Comparison of ENCODE assay signal across 15 mouse cellular contexts in genomic region chr8:19698722-19699121, GRCm38 (mm10). TPM values are rescaled to one million over a fixed set of nuclear protein-coding genes. Genes with fewer than 3 reads are reported as not detected.
DNase-seq lines count a peak whose midpoint lies in the region; TF ChIP-seq lines count a peak whose summit lies in the region.
"Not testable (repeated sequence)": the region's sequence is repeated elsewhere in the genome, so short reads cannot be mapped to it uniquely, and the experiment has no call there.
"Had no signal": no experiment of that assay in that cellular context is flagged by ENCODE, and none has a peak within 500 bp of the region (broad histone marks: within the 10 kb centered on the region; RNA-seq: fewer than 3 reads in every experiment).

No protein-coding gene starts in this region.

- not testable (repeated sequence) for H3K4me1 ChIP-seq in ES-Bruce4 (ENCODE audit: control insufficient read depth, insufficient read depth, low read length); heart, adult 2 months (ENCODE audit: control insufficient read depth, insufficient read depth, low read length); lung, adult 2 months (ENCODE audit: control insufficient read depth, insufficient read depth, low read length)

- H3K9me3 ChIP-seq in ES-Bruce4 (replicated peaks; ENCODE audit: control insufficient read depth, insufficient read depth, low read length, poor library complexity, severe bottlenecking) = not testable (repeated sequence)

- not testable (repeated sequence) for H3K9ac ChIP-seq in ES-Bruce4 (ENCODE audit: low read depth, poor library complexity, severe bottlenecking); heart, adult 2 months (ENCODE audit: low read depth, low read length)

- not testable (repeated sequence) for TF ChIP-seq CTCF in ES-Bruce4 (IDR thresholded peaks at IDR 0.05; ENCODE audit: low read depth, low read length); heart, adult 2 months (IDR thresholded peaks at IDR 0.05); layer of hippocampus, adult 2 months (conservative IDR thresholded peaks at IDR 0.05); lung, adult 2 months (IDR thresholded peaks at IDR 0.05; ENCODE audit: insufficient read depth, low read length)

- 72% methylated on average over 4 of the region's 4 CpGs for WGBS in heart, adult 2 months
- WGBS in lung, adult 2 months = 69% methylated on average over 4 of the region's 4 CpGs

- 0 out of 2 replicates have a peak, but pooled peaks have one; percentile 36 for TF ChIP-seq EP300 in ES-Bruce4 (IDR thresholded peaks at IDR 0.05; ENCODE audit: insufficient read depth, low read depth, low read length)
- TF ChIP-seq EP300 in heart, adult 2 months (IDR thresholded peaks at IDR 0.05; ENCODE audit: insufficient read depth, low read depth, low read length) = not testable (repeated sequence)

- intact Hi-C loops in heart, adult 2 months (cut with DNase I) = not testable (repeated sequence)

- peak overlapping the region; percentile 32 for H3K27ac ChIP-seq in ES-Bruce4 (ENCODE audit: insufficient read depth, low read length)
- H3K27ac ChIP-seq in heart, adult 2 months; layer of hippocampus, adult 2 months: not testable (repeated sequence)

- not testable (repeated sequence) for H3K4me3 ChIP-seq in ES-Bruce4 (ENCODE audit: low read depth, low read length); heart, adult 2 months; layer of hippocampus, adult 2 months; lung, adult 2 months (replicated peaks; ENCODE audit: extremely low read depth, low read depth, low read length)

- not testable (repeated sequence) for TF ChIP-seq POLR2A in ES-Bruce4 (IDR thresholded peaks at IDR 0.05; ENCODE audit: insufficient read depth, low read length); heart, adult 2 months (IDR thresholded peaks at IDR 0.05; ENCODE audit: insufficient read depth, low read depth, low read length); lung, adult 2 months (IDR thresholded peaks at IDR 0.05; ENCODE audit: borderline replicate concordance, extremely low read depth, low read depth, low read length)

- H3K79me2 ChIP-seq in heart, adult 2 months (replicated peaks; ENCODE audit: control insufficient read depth, insufficient read depth, low read length) = not testable (repeated sequence)

- not testable (repeated sequence) for H3K27me3 ChIP-seq in ES-Bruce4 (ENCODE audit: control insufficient read depth, insufficient read depth, low read length, poor library complexity, severe bottlenecking); heart, adult 2 months (ENCODE audit: control insufficient read depth, insufficient read depth, low read length)

- DNase-seq in adrenal gland, postnatal 14 days = peak; percentile 53
- peak; percentile 63 to 86 for DNase-seq in cerebellum, postnatal 4 days (ENCODE audit: low spot score in 2 of 2)
- DNase-seq in heart, adult 2 months = peak; percentile 62 to 73
- peak; percentile 54 to 58 for DNase-seq in layer of hippocampus, adult 2 months (ENCODE audit: low spot score in 2 of 2)
- DNase-seq in lung, adult 2 months = peak; percentile 48
- DNase-seq in skeletal muscle tissue, adult 2 months (ENCODE audit: low read depth, low spot score) = peak; percentile 12
- peak; percentile 57 for DNase-seq in thymus, postnatal 14 days

- not testable (repeated sequence) for H3K36me3 ChIP-seq in ES-Bruce4 (ENCODE audit: control insufficient read depth, insufficient read depth, low read length, poor library complexity, severe bottlenecking); heart, adult 2 months (ENCODE audit: control insufficient read depth, insufficient read depth, low read length)

RNA-seq across cellular contexts. Expression of gene 4930467E23Rik, which starts 30.7 kb away (rescaled TPM):
- 1.1 TPM in 1 of 2 replicates, not detected in the other for polyA plus RNA-seq in ES-Bruce4 (2011; ENCODE audit: insufficient read depth, insufficient read length, low read depth, missing spikeins)
- total RNA-seq in adrenal gland, postnatal 14 days (2021) = 0.15 and 0.30 TPM in 2 replicates
- under 1 TPM in 1 of 2 experiments, not detected in 1; 0.55 TPM for total RNA-seq in heart, adult 2 months (2021)
- 0.14 TPM in 1 of 2 replicates, not detected in the other for polyA plus RNA-seq in heart, adult 2 months (2012; rRNA removed)
- 1 to 10 TPM in 1 of 2 experiments, under 1 TPM in 1; 0.95 to 1.1 TPM for total RNA-seq in layer of hippocampus, adult 2 months (2021)
- not detected in 2 replicates for polyA plus RNA-seq in lung, adult 2 months (2012; rRNA removed)
- total RNA-seq: granulocyte monocyte progenitor cell, adult 5-6 weeks; megakaryocyte, adult 5-6 weeks; monocyte, adult 5-6 weeks had no signal
- polyA plus RNA-seq: C2C12; embryonic facial prominence, embryonic 11.5 days; liver, adult 2 months; spleen, adult 2 months had no signal

Comparison
In these comparisons a context has a peak if more than half of its experiments do, and no peak if none do; other contexts are left out.
1. DNase-seq: peak in every context shown above with its lines; median percentile 74 in cerebellum, postnatal 4 days; 68 in heart, adult 2 months; 57 in thymus, postnatal 14 days; 56 in layer of hippocampus, adult 2 months; 53 in adrenal gland, postnatal 14 days; 48 in lung, adult 2 months; 12 in skeletal muscle tissue, adult 2 months.